Mouse (Mus musculus) adrenal gland, adult 8-10 months (tissue): ENCODE measurements around the gene Stk11ip. TPM values are rescaled to one million over a fixed set of nuclear protein-coding genes. Genes with fewer than 3 reads are reported as not detected.

Experiments used
- DNase-seq: peaks from one replicate; pipeline ENCODE4 v3.0.0; 2022
- total RNA-seq, 4 experiments: library from RNA; stranded (reverse); gene quantifications; 2 replicates each; pipeline ENCODE4 v1.2.4; 2022

Stk11ip gene
- total RNA-seq, 4 experiments from 2014 or later: 19.1 to 34.9 (median 31.3) TPM

GRCm38 (mm10) chr1:75570403-75570802 is 49.1 kb downstream of the Stk11ip start:
- no peak for DNase-seq

- no peak for DNase-seq
Measured at GRCm38 (mm10) chr1:75572776-75573175, 51.4 kb downstream of the Stk11ip start.

- DNase-seq: no peak
Measured at GRCm38 (mm10) chr1:75573715-75574114, 52.4 kb downstream of the Stk11ip start.

- DNase-seq: no peak
Measured at GRCm38 (mm10) chr1:75574476-75575310, 53.4 kb downstream of the Stk11ip start.

- no peak for DNase-seq
Measured at GRCm38 (mm10) chr1:75581936-75582624, 60.8 kb downstream of the Stk11ip start.

- DNase-seq: no peak
Measured at GRCm38 (mm10) chr1:75582625-75582956, 61.3 kb downstream of the Stk11ip start.

GRCm38 (mm10) chr1:75583034-75583433 is 61.7 kb downstream of the Stk11ip start:
- no peak for DNase-seq

GRCm38 (mm10) chr1:75586791-75587190 is 65.5 kb downstream of the Stk11ip start:
- DNase-seq: no peak

Other genes with a start within 250 kb of the Stk11ip start
- gene Resp18, start 243.1 kb upstream of the Stk11ip start, total RNA-seq: 100 to 1,000 TPM; 143 to 279 (median 188) TPM
- gene Dnpep, start 203.5 kb upstream of the Stk11ip start, total RNA-seq: 100 to 1,000 TPM; 101 to 112 (median 104) TPM
- 10 to 100 TPM; 13.3 to 16.4 (median 15.6) TPM for gene Des, start 161.2 kb upstream of the Stk11ip start, total RNA-seq
- gene Speg, start 146.2 kb upstream of the Stk11ip start, total RNA-seq: 10 to 100 TPM; 13.7 to 32.9 (median 22.2) TPM
- gene Gmppa, start 85.6 kb upstream of the Stk11ip start, total RNA-seq: 100 to 1,000 TPM in 1 of 4 experiments, 10 to 100 TPM in 3; 56.5 to 103 (median 92.0) TPM
- gene Asic4, start 71.1 kb upstream of the Stk11ip start, total RNA-seq: 10 to 100 TPM in 2 of 4 experiments, 1 to 10 TPM in 2; 4.9 to 11.1 (median 8.4) TPM
- gene Chpf, start 42.2 kb upstream of the Stk11ip start, total RNA-seq: 10 to 100 TPM; 56.6 to 72.7 (median 67.0) TPM
- gene Tmem198, start 42.0 kb upstream of the Stk11ip start, total RNA-seq: 1 to 10 TPM; 2.5 to 5.8 (median 3.0) TPM
- 100 to 1,000 TPM in 1 of 4 experiments, 10 to 100 TPM in 3; 71.0 to 109 (median 87.5) TPM for gene Obsl1, start 15.1 kb upstream of the Stk11ip start, total RNA-seq
- gene Inha, start 14.5 kb upstream of the Stk11ip start, total RNA-seq: 10 to 100 TPM; 22.8 to 56.9 (median 34.3) TPM
- gene Slc4a3, start 24.7 kb downstream of the Stk11ip start, total RNA-seq: 100 to 1,000 TPM; 124 to 271 (median 199) TPM